Comparison of ENCODE assay signal across 7 mouse cellular contexts in the genomic region with DNA sequence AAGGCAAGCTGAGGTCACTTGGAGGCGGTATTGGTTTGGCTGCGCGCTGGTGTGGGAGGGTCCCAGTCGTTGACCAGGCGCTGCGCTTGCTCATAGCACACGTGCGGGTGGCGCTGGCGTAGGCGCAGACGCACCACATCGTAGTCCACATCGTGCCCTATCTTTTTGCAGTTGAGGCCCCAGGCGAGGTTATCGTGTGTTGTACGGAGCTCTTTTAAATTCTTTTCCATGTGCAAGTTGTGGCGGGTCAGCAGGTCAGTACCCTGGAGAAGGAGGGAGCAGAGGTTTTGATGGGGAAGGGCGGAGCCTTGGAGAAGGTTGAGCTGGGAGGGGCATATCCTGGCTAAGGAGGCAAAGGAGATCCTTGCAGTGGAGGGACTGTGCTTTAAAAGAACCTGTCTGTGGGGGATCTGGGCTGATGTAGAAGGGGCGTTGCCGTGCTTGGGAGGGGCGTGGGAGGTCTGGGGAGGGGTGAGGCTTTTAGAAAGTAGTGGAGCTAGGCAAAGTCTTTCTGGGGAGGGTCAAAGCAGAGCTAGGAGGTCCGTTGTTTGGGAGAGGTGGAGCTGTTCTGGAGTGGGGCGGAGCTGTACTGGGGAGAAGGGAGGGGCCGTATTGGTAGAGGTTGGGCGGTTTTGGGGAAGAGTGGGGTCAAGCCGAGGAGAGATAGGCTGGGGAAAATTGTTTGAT. TPM values are rescaled to one million over a fixed set of nuclear protein-coding genes. Genes with fewer than 3 reads are reported as not detected.
DNase-seq lines count a peak whose midpoint lies in the region; ATAC-seq and TF ChIP-seq lines count a peak whose summit lies in the region.

No protein-coding gene starts in this region.

- H3K9ac ChIP-seq in liver, adult 2 months (ENCODE audit: low read depth, low read length): no peak overlapping the region
- H3K9ac ChIP-seq in neural tube, embryonic 13.5 days: peak overlapping the region; percentile 61

- ATAC-seq in neural tube, embryonic 13.5 days (ENCODE audit: low read depth): peak; percentile 87

- intact Hi-C loops in left cerebral cortex, postnatal 4 days (cut with DNase I): no loop called here

- H3K9me3 ChIP-seq in neural tube, embryonic 13.5 days: no peaks in the 10 kb centered on the region

- peak overlapping the region; percentile 9; the same call in 1 of the 2 replicates for H3K4me3 ChIP-seq in liver, adult 2 months (ENCODE audit: insufficient read depth, low read depth, low read length)
- peak overlapping the region; percentile 42 for H3K4me3 ChIP-seq in cortical plate, adult 2 months (ENCODE audit: insufficient read depth, low read length)
- peak overlapping the region; percentile 38 for H3K4me3 ChIP-seq in neural tube, embryonic 13.5 days

- no peak for TF ChIP-seq CTCF in liver, adult 2 months (IDR thresholded peaks at IDR 0.05; ENCODE audit: low read depth, low read length)
- no peak for TF ChIP-seq CTCF in cortical plate, adult 2 months (IDR thresholded peaks at IDR 0.05; ENCODE audit: extremely low read depth, insufficient read depth, low read length)

- peak overlapping the region; percentile 60 for H3K4me2 ChIP-seq in neural tube, embryonic 13.5 days

- H3K4me1 ChIP-seq in liver, adult 2 months (ENCODE audit: control insufficient read depth, insufficient read depth, low read length): no peaks in the 10 kb centered on the region
- no peaks in the 10 kb centered on the region for H3K4me1 ChIP-seq in cortical plate, adult 2 months (ENCODE audit: control insufficient read depth, insufficient read depth, low read length)
- peaks cover 12% of the 10 kb centered on the region for H3K4me1 ChIP-seq in neural tube, embryonic 13.5 days (replicated peaks)

- peaks cover 4% of the 10 kb centered on the region; the same call in 1 of the 2 replicates for H3K27me3 ChIP-seq in liver, adult 2 months (ENCODE audit: control insufficient read depth, insufficient read depth, low read length)
- H3K27me3 ChIP-seq in neural tube, embryonic 13.5 days: peaks cover 20% of the 10 kb centered on the region

- H3K36me3 ChIP-seq in liver, adult 2 months (ENCODE audit: control insufficient read depth, insufficient read depth, low read length): no peaks in the 10 kb centered on the region
- H3K36me3 ChIP-seq in neural tube, embryonic 13.5 days: no peaks in the 10 kb centered on the region

- 5% methylated on average over 27 of the region's 27 CpGs for WGBS in liver, adult 2 months
- WGBS in neural tube, embryonic 13.5 days: 1% methylated on average over 27 of the region's 27 CpGs

- H3K27ac ChIP-seq in liver, adult 2 months (replicated peaks; ENCODE audit: insufficient read depth, low read depth, low read length): no peak overlapping the region
- no peak overlapping the region for H3K27ac ChIP-seq in cortical plate, adult 2 months (ENCODE audit: insufficient read depth, low read length)
- H3K27ac ChIP-seq in neural tube, embryonic 13.5 days (replicated peaks): no peak overlapping the region

- DNase-seq in liver, adult 2 months (ENCODE audit: extremely low read depth, low read depth, low spot score): no peak
- no peak for DNase-seq in liver
- peak; percentile 26 for DNase-seq in forelimb bud, embryonic 11.5 days (ENCODE audit: low read depth, low spot score)
- peak; percentile 28 for DNase-seq in left cerebral cortex, postnatal 4 days
- DNase-seq in spleen, postnatal 10 days (ENCODE audit: low spot score in 2 of 2): no peak

- TF ChIP-seq POLR2A in liver, adult 2 months (IDR thresholded peaks at IDR 0.05; ENCODE audit: extremely low read depth, insufficient read depth, low read length): no peak
- TF ChIP-seq POLR2A in cortical plate, adult 2 months (IDR thresholded peaks at IDR 0.05; ENCODE audit: extremely low read depth, insufficient read depth, low read length): no peak; the same call in 1 of the 2 replicates

- H3K79me2 ChIP-seq in liver, adult 2 months (ENCODE audit: control insufficient read depth, insufficient read depth, low read length): no peaks in the 10 kb centered on the region

RNA-seq across cellular contexts. Expression of a gene that starts 5.7 kb away (rescaled TPM):
- total RNA-seq in liver, adult 2 months (2014; rRNA removed): not detected in 2 replicates
- not detected in 2 replicates for polyA plus RNA-seq in liver, adult 2 months (2012; rRNA removed)
- polyA plus RNA-seq in cortical plate, adult 2 months (2012; rRNA removed): 0.19 TPM in 2 replicates
- under 1 TPM in 1 of 2 experiments, not detected in 1; 0.22 TPM for total RNA-seq in left cerebral cortex, postnatal 4 days (2021)
- 0.11 and 0.18 TPM in 2 replicates for polyA plus RNA-seq in neural tube, embryonic 13.5 days (2015; fragmentation: Nextera tagmentation; extraction: Ambion mirVana)

RNA-seq across cellular contexts. Expression of a gene that starts 29.1 kb away (rescaled TPM):
- total RNA-seq in liver, adult 2 months (2014; rRNA removed): not detected in 2 replicates
- not detected in 2 replicates for polyA plus RNA-seq in liver, adult 2 months (2012; rRNA removed)
- polyA plus RNA-seq in cortical plate, adult 2 months (2012; rRNA removed): not detected in 2 replicates
- total RNA-seq in left cerebral cortex, postnatal 4 days (2021): not detected
- polyA plus RNA-seq in neural tube, embryonic 13.5 days (2015; fragmentation: Nextera tagmentation; extraction: Ambion mirVana): not detected in 2 replicates

RNA-seq across cellular contexts. Expression of a gene that starts 33.1 kb away (rescaled TPM):
- 0.18 TPM in 1 of 2 replicates, not detected in the other for total RNA-seq in liver, adult 2 months (2014; rRNA removed)
- polyA plus RNA-seq in liver, adult 2 months (2012; rRNA removed): 0.07 and 0.10 TPM in 2 replicates
- 8.8 and 10.0 TPM in 2 replicates for polyA plus RNA-seq in cortical plate, adult 2 months (2012; rRNA removed)
- total RNA-seq in left cerebral cortex, postnatal 4 days (2021): 10 to 100 TPM; 15.7 to 18.1 TPM
- polyA plus RNA-seq in neural tube, embryonic 13.5 days (2015; fragmentation: Nextera tagmentation; extraction: Ambion mirVana): 7.2 and 7.8 TPM in 2 replicates

Comparison
In these comparisons a context has a peak if more than half of its experiments do, and no peak if none do; other contexts are left out.
1. DNase-seq: peak in forelimb bud, embryonic 11.5 days (single experiment) and left cerebral cortex, postnatal 4 days (single experiment); none in liver, adult 2 months (single experiment), liver (single experiment) and spleen, postnatal 10 days (0 of 2).
2. Peak in every context shown above with its lines, with median percentiles within 50 percentile points of each other: H3K4me3 ChIP-seq.